Mouse (Mus musculus) heart, embryonic 14.5 days (tissue): Measurements from ENCODE around the gene Msi2. TPM values are rescaled to one million over a fixed set of nuclear protein-coding genes. Genes with fewer than 3 reads are reported as not detected.
A peak's percentile ranks its signal among the peaks of the same experiment; 100 is the strongest.

Experiments used
- ATAC-seq: fragments of 200-750 bp; cut with Nextera tagmentation; 2 replicates; pipeline ENCODE4 v1.8.0; 2017; ENCODE audit warnings: low read depth, moderate TSS enrichment; ENCODE audit not compliant: insufficient number of reproducible peaks, insufficient read depth, low FRiP score
- H3K27ac ChIP-seq, 2 experiments: fragments of 200-500 bp in 1 of 2; fragments of 300-500 bp in 1 of 2; sonication (generic) in 1 of 2; replicated peaks in 1 of 2; 2 replicates each; pipeline ENCODE4 v1.5.1; 2012 to 2014; ENCODE audit warnings: low read depth in 2 of 2, low read length in 2 of 2, control low read depth in 1 of 2, mild to moderate bottlenecking in 1 of 2, mixed read lengths in 1 of 2; ENCODE audit not compliant: control insufficient read depth in 1 of 2, insufficient read depth in 1 of 2
- H3K27me3 ChIP-seq: fragments of 300-500 bp; sonication (generic); 2 replicates; pipeline ENCODE4 v1.6.1; 2014; ENCODE audit warnings: mild to moderate bottlenecking, low read length, control low read depth; ENCODE audit not compliant: control insufficient read depth, insufficient read depth
- H3K36me3 ChIP-seq: fragments of 300-500 bp; sonication (generic); 2 replicates; pipeline ENCODE4 v1.6.1; 2014; ENCODE audit warnings: mild to moderate bottlenecking, control low read depth, low read length, mixed read lengths; ENCODE audit not compliant: control insufficient read depth, insufficient read depth
- H3K4me1 ChIP-seq, 2 experiments: fragments of 200-500 bp in 1 of 2; fragments of 300-500 bp in 1 of 2; sonication (generic) in 1 of 2; 2 replicates each; pipeline ENCODE4 v1.6.1; 2012 to 2014; ENCODE audit warnings: low read length in 2 of 2, control low read depth in 1 of 2, mixed read lengths in 1 of 2; ENCODE audit not compliant: control insufficient read depth in 2 of 2, insufficient read depth in 2 of 2
- H3K4me2 ChIP-seq: fragments of 300-500 bp; sonication (generic); 2 replicates; pipeline ENCODE4 v1.6.1; 2014; ENCODE audit warnings: mild to moderate bottlenecking, low read length
- H3K4me3 ChIP-seq, 2 experiments: fragments of 200-500 bp in 1 of 2; fragments of 300-500 bp in 1 of 2; sonication (generic) in 1 of 2; 2 replicates each; pipeline ENCODE4 v1.5.1; 2012 to 2014; ENCODE audit warnings: low read length in 2 of 2, mild to moderate bottlenecking in 2 of 2, control low read depth in 1 of 2, low read depth in 1 of 2, moderate library complexity in 1 of 2; ENCODE audit not compliant: control insufficient read depth in 1 of 2, insufficient read depth in 1 of 2
- H3K9ac ChIP-seq: fragments of 300-500 bp; sonication (generic); 2 replicates; pipeline ENCODE4 v1.6.1; 2014; ENCODE audit warnings: mild to moderate bottlenecking, low read length
- H3K9me3 ChIP-seq: fragments of 300-500 bp; sonication (generic); 2 replicates; pipeline ENCODE4 v1.6.1; 2016; ENCODE audit warnings: low read length, control low read depth; ENCODE audit not compliant: control insufficient read depth
- WGBS: fragments of 180-500 bp; shearing (Covaris S2); extraction: QIAGEN DNeasy Blood & Tissue Kit; methylation state at CpG from one replicate; pipeline ENCODE4 v1.1.7; 2014; 5-methylcytosine and 5-hydroxymethylcytosine counted together
- polyA plus RNA-seq: library from polyadenylated mRNA; unstranded; fragments of >200 nt; fragmentation: Nextera tagmentation; extraction: Ambion mirVana; gene quantifications from 2 replicates; pipeline ENCODE4 v1.2.1, GENCODE M21; 2014

Msi2 gene
- polyA plus RNA-seq, 1 experiment from 2014 or later = 20.9 TPM

GRCm38 (mm10) chr11:88598150-88598847 lies 120.0 kb downstream of the Msi2 start:
- 0 out of 4 replicates have a peak overlapping the region, but pooled peaks have one; percentile 6 to 25 for H3K27ac ChIP-seq
- peaks cover 11% of the 10 kb centered on the region for H3K36me3 ChIP-seq
- H3K4me1 ChIP-seq = peaks cover 37 to 68% of the 10 kb centered on the region in 2 experiments
- H3K9ac ChIP-seq = no peak overlapping the region
- no peak overlapping the region for H3K4me3 ChIP-seq
- H3K27me3 ChIP-seq = no peaks in the 10 kb centered on the region
- 61% methylated on average over 11 of the region's 11 CpGs for WGBS
- no peak overlapping the region for H3K4me2 ChIP-seq
- H3K9me3 ChIP-seq = no peaks in the 10 kb centered on the region
- ATAC-seq = no peak

- Histone ChIP-seq H3K27ac (no peak overlapping the region; a peak in 1 of 4 replicates), H3K36me3 (no peaks in the 10 kb centered on the region), H3K4me3 (no peak overlapping the region), H3K27me3 (no peaks in the 10 kb centered on the region), H3K4me2 (no peak overlapping the region), H3K9me3 (no peaks in the 10 kb centered on the region), H3K4me1 (peaks cover 26 to 51% of the 10 kb centered on the region in 2 experiments), H3K9ac (no peak overlapping the region)
- no peak for ATAC-seq
- 65% methylated on average over 4 of the region's 4 CpGs for WGBS
Observed at GRCm38 (mm10) chr11:88595616-88596015, 122.7 kb downstream of the Msi2 start.

- no peaks in the 10 kb centered on the region for H3K9me3 ChIP-seq
- H3K27ac ChIP-seq = peak overlapping the region; percentile 53 to 68; a peak in 3 of 4 replicates
- ATAC-seq = no peak
- peaks cover 25 to 45% of the 10 kb centered on the region in 2 experiments for H3K4me1 ChIP-seq
- H3K36me3 ChIP-seq = peaks cover 3% of the 10 kb centered on the region
- 44% methylated on average over 13 of the region's 13 CpGs for WGBS
- H3K9ac ChIP-seq = no peak overlapping the region
- H3K4me2 ChIP-seq = no peak overlapping the region
- no peak overlapping the region for H3K4me3 ChIP-seq
- no peaks in the 10 kb centered on the region for H3K27me3 ChIP-seq
Observed at GRCm38 (mm10) chr11:88594804-88595611, 123.3 kb downstream of the Msi2 start.

GRCm38 (mm10) chr11:88594010-88594409 lies 124.3 kb downstream of the Msi2 start:
- H3K9me3 ChIP-seq = no peaks in the 10 kb centered on the region
- no peak overlapping the region for H3K4me3 ChIP-seq
- peaks cover 18 to 35% of the 10 kb centered on the region in 2 experiments for H3K4me1 ChIP-seq
- H3K36me3 ChIP-seq = peaks cover 13% of the 10 kb centered on the region
- H3K27me3 ChIP-seq = no peaks in the 10 kb centered on the region
- WGBS = 7% methylated on average over 8 of the region's 8 CpGs
- H3K9ac ChIP-seq = no peak overlapping the region; the same call in 1 of the 2 replicates
- no peak overlapping the region for H3K4me2 ChIP-seq
- ATAC-seq = no peak
- peak overlapping the region; percentile 59 to 68 for H3K27ac ChIP-seq

GRCm38 (mm10) chr11:88592099-88592498 lies 126.2 kb downstream of the Msi2 start:
- 88% methylated on average over 8 of the region's 8 CpGs for WGBS
- Histone ChIP-seq H3K9ac (no peak overlapping the region), H3K36me3 (peaks cover 23% of the 10 kb centered on the region), H3K4me3 (no peak overlapping the region), H3K9me3 (no peaks in the 10 kb centered on the region), H3K4me2 (no peak overlapping the region), H3K27me3 (no peaks in the 10 kb centered on the region), H3K4me1 (peaks cover 19 to 44% of the 10 kb centered on the region in 2 experiments), H3K27ac (no peak overlapping the region)
- ATAC-seq = no peak

- Histone ChIP-seq H3K4me2 (no peak overlapping the region), H3K27ac (no peak overlapping the region), H3K4me3 (no peak overlapping the region), H3K36me3 (peaks cover 23% of the 10 kb centered on the region), H3K27me3 (no peaks in the 10 kb centered on the region), H3K4me1 (peaks cover 24 to 54% of the 10 kb centered on the region in 2 experiments), H3K9ac (no peak overlapping the region), H3K9me3 (no peaks in the 10 kb centered on the region)
- no peak for ATAC-seq
- whole genome bisulfite sequencing = 71% methylated on average over 5 of the region's 5 CpGs
Observed at GRCm38 (mm10) chr11:88590647-88591046, 127.7 kb downstream of the Msi2 start.

- H3K36me3 ChIP-seq = peaks cover 23% of the 10 kb centered on the region
- no peak overlapping the region for H3K4me3 ChIP-seq
- peaks cover 25 to 54% of the 10 kb centered on the region in 2 experiments for H3K4me1 ChIP-seq
- no peak overlapping the region for H3K27ac ChIP-seq
- ATAC-seq = no peak
- no peaks in the 10 kb centered on the region for H3K27me3 ChIP-seq
- no peak overlapping the region for H3K9ac ChIP-seq
- no peak overlapping the region for H3K4me2 ChIP-seq
- 79% methylated on average over 6 of the region's 6 CpGs for WGBS
- H3K9me3 ChIP-seq = no peaks in the 10 kb centered on the region
Observed at GRCm38 (mm10) chr11:88589641-88590040, 128.7 kb downstream of the Msi2 start.
